Mouse (Mus musculus) cerebellum, adult 2 months (tissue): ENCODE measurements at regions not wholly inside any gene's neighbourhood (a gene's known extent, or its start where the extent isn't known, plus 50 kb on each side); places are given as distances from the start of the nearest gene placed in this dataset.

Source experiments
- CTCF ChIP-seq: fragments of 200-500 bp; IDR thresholded peaks from 2 replicates; pipeline ENCODE4 v1.5.1; 2011; ENCODE audit warnings: low read depth, mild to moderate bottlenecking, control low read depth, low read length, moderate library complexity, borderline replicate concordance; ENCODE audit not compliant: insufficient read depth
- POLR2A ChIP-seq: fragments of 200-500 bp; IDR thresholded peaks from 2 replicates; pipeline ENCODE4 v1.6.1; 2011; ENCODE audit warnings: low read length, control low read depth, borderline replicate concordance; ENCODE audit not compliant: insufficient read depth

DNA sequence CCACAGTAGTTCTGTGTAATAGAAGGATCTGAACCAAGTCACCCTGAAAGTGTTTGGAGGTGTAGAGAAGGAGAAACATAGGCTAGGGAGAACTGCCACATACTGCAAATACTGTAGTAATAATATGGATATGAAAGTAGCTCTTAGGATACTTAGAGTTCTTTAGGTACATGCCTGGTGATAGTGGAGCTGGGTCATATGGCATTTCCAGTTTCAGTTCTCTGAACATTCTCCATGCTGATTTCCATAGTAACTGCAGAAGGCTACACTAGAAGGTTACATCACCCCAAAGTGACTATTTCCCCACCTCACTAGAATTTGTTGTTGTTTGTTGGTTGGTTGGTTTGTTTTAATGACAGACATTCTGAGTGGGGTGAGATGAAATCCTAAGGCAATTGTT lies 253.2 kb upstream of the Kdm8 start:
- TF ChIP-seq CTCF: no peak
- no peak for TF ChIP-seq POLR2A
